ENCODE assay signal across 9 mouse cellular contexts in genomic region chr6:77242601-77243406, GRCm38 (mm10). TPM values are rescaled to one million over a fixed set of nuclear protein-coding genes. Genes with fewer than 3 reads are reported as not detected.
A peak's percentile ranks its signal among the peaks of the same experiment; 100 is the strongest.
DNase-seq lines count a peak whose midpoint lies in the region; ATAC-seq lines count a peak whose summit lies in the region.
"Had no signal": no experiment of that assay in that cellular context is flagged by ENCODE, and none has a peak within 500 bp of the region (broad histone marks: within the 10 kb centered on the region; RNA-seq: fewer than 3 reads in every experiment).

Gene Lrrtm1, plus strand, starts transcription at chr6:77242689.

- ATAC-seq in lung, embryonic 15.5 days (ENCODE audit: borderline replicate concordance, extremely low read depth, low FRiP score, low TSS enrichment): peak; percentile 86; the same call in 1 of the 2 replicates
- ATAC-seq in liver, embryonic 11.5 days (replicated peaks; ENCODE audit: low FRiP score): no peak

- WGBS in lung, embryonic 15.5 days: under 1% methylated on average over 53 of the region's 53 CpGs
- WGBS in liver, embryonic 11.5 days: under 1% methylated on average over 50 of the region's 53 CpGs

- peak within 1 kb of the TSS; percentile 35 for H3K4me3 ChIP-seq in lung, embryonic 15.5 days
- H3K4me3 ChIP-seq in liver, embryonic 11.5 days (ENCODE audit: low read depth, low read length): peak within 1 kb of the TSS; percentile 41

- DNase-seq in lung, adult 18-20 months: no peak
- peak; percentile 63 to 64 for DNase-seq in cerebellum, postnatal 36 days
- peak; percentile 68 to 70 for DNase-seq in frontal cortex, postnatal 25 days (ENCODE audit: low spot score in 2 of 2)
- DNase-seq in kidney, postnatal 14 days: peak; percentile 56
- DNase-seq in liver, embryonic 11.5 days (ENCODE audit: low spot score): peak; percentile 38
- DNase-seq in right cerebral cortex, adult 18-20 months: peak; percentile 88
- DNase-seq in thymus, postnatal 36 days: no peak

- no peaks in the 10 kb centered on the region for H3K36me3 ChIP-seq in lung, embryonic 15.5 days
- no peaks in the 10 kb centered on the region for H3K36me3 ChIP-seq in liver, embryonic 11.5 days (ENCODE audit: control insufficient read depth, insufficient read depth, low read length)

- H3K4me1 ChIP-seq in lung, embryonic 15.5 days: peaks cover 21% of the 10 kb centered on the region; the same call in 1 of the 2 replicates
- H3K4me1 ChIP-seq in liver, embryonic 11.5 days (replicated peaks; ENCODE audit: control insufficient read depth, insufficient read depth, low read length): no peaks in the 10 kb centered on the region

- no peaks in the 10 kb centered on the region for H3K9me3 ChIP-seq in lung, embryonic 15.5 days
- no peaks in the 10 kb centered on the region for H3K9me3 ChIP-seq in liver, embryonic 11.5 days (ENCODE audit: control insufficient read depth, low read length)

- H3K27me3 ChIP-seq in lung, embryonic 15.5 days: peaks cover 57% of the 10 kb centered on the region
- H3K27me3 ChIP-seq in liver, embryonic 11.5 days (replicated peaks; ENCODE audit: control insufficient read depth, insufficient read depth, low read length): peaks cover 55% of the 10 kb centered on the region

- H3K4me2 ChIP-seq in lung, embryonic 15.5 days: peak within 1 kb of the TSS; percentile 76
- H3K4me2 ChIP-seq in liver, embryonic 11.5 days: peak within 1 kb of the TSS; percentile 68

- no peak within 1 kb of the TSS for H3K27ac ChIP-seq in lung, embryonic 15.5 days
- H3K27ac ChIP-seq in liver, embryonic 11.5 days (ENCODE audit: low read depth, low read length): no peak within 1 kb of the TSS

- no peak within 1 kb of the TSS for H3K9ac ChIP-seq in lung, embryonic 15.5 days
- H3K9ac ChIP-seq in liver, embryonic 11.5 days (ENCODE audit: low read depth, low read length): no peak within 1 kb of the TSS

RNA-seq across cellular contexts. Expression of gene Lrrtm1, which starts in this region (rescaled TPM):
- 0.76 and 1.1 TPM in 2 replicates for polyA plus RNA-seq in lung, embryonic 15.5 days (2015; fragmentation: Nextera tagmentation; extraction: Ambion mirVana)
- 0.56 and 0.86 TPM in 2 replicates for polyA plus RNA-seq in liver, embryonic 11.5 days (2014; fragmentation: Nextera tagmentation; extraction: Ambion mirVana)
- polyA plus RNA-seq: liver, adult 2 months had no signal

Comparison
In these comparisons a context has a peak if more than half of its experiments do, and no peak if none do; other contexts are left out.
1. Peak in DNase-seq, H3K4me3 ChIP-seq and H3K4me2 ChIP-seq in liver, embryonic 11.5 days; RNA of the gene not detected or under 1 TPM.
2. DNase-seq: peak in cerebellum, postnatal 36 days (2 of 2), frontal cortex, postnatal 25 days (2 of 2), kidney, postnatal 14 days (single experiment) and right cerebral cortex, adult 18-20 months (single experiment); none in lung, adult 18-20 months (0 of 2) and thymus, postnatal 36 days (0 of 2).